Mouse (Mus musculus): ENCODE measurements around the gene G430095P16Rik.

DNA sequence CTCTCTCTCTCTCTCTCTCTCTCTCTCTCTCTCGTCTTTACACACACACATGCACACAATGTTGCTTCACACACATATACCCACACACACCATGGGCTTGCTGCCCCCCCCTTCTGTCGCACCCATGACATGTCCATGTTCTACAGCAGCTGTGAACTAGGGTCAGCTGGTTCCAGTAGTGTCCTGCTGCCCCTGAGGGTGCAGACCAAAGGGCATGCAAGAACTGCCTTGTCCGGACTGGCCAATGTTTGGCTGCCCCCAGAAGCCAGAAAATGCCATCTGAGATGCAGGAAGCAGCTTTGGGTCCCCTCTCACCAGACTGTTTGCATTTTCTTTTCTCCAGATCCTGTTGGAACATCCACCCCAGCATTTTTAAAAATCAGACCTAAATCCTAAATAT lies 49.8 kb downstream of the G430095P16Rik start:
- TF ChIP-seq CTCF (IDR thresholded peaks at IDR 0.05; ENCODE audit: low read depth) (no peak), EP300 (IDR thresholded peaks at IDR 0.05; ENCODE audit: low read depth) (no peak)

Data from liver, postnatal 0 days (tissue).